Comparison of ENCODE assay signal across 8 mouse cellular contexts in genomic region chr2:142057889-142058750, GRCm38 (mm10).
DNase-seq lines count a peak whose midpoint lies in the region; ATAC-seq and TF ChIP-seq lines count a peak whose summit lies in the region.

No protein-coding gene starts in this region.

- H3K27me3 ChIP-seq in heart, postnatal 0 days (ENCODE audit: control insufficient read depth, insufficient read depth, low read length): no peaks in the 10 kb centered on the region
- H3K27me3 ChIP-seq in limb, embryonic 10.5 days (ENCODE audit: low read depth, poor library complexity, severe bottlenecking): no peaks in the 10 kb centered on the region
- no peaks in the 10 kb centered on the region for H3K27me3 ChIP-seq in stomach, postnatal 0 days (ENCODE audit: control insufficient read depth, insufficient read depth, low read length)

- peak overlapping the region; percentile 14; the same call in 1 of the 2 replicates for H3K4me3 ChIP-seq in heart, postnatal 0 days (ENCODE audit: low read depth, low read length)
- peak overlapping the region; percentile 27; the same call in 1 of the 2 replicates for H3K4me3 ChIP-seq in limb, embryonic 10.5 days
- H3K4me3 ChIP-seq in stomach, postnatal 0 days (ENCODE audit: low read depth, low read length): peak overlapping the region; percentile 4; the same call in 1 of the 2 replicates

- TF ChIP-seq EP300 in heart, postnatal 0 days (IDR thresholded peaks at IDR 0.05; ENCODE audit: low read depth): no peak
- TF ChIP-seq EP300 in stomach, postnatal 0 days (optimal IDR thresholded peaks at IDR 0.05): no peak

- DNase-seq in adrenal gland, postnatal 14 days: peak; percentile 3
- no peak for DNase-seq in adrenal gland, adult 2 months
- peak; percentile 11 for DNase-seq in right cerebral cortex, postnatal 4 days
- DNase-seq in right cerebral cortex, postnatal 36 days (ENCODE audit: low spot score in 2 of 2): no peak
- DNase-seq in heart, postnatal 0 days (ENCODE audit: low spot score): peak; percentile 12
- peak; percentile 53 for DNase-seq in limb, embryonic 10.5 days (ENCODE audit: low spot score)
- peak; percentile 12 for DNase-seq in stomach, postnatal 0 days (ENCODE audit: low spot score)
- DNase-seq in urinary bladder, postnatal 25 days (ENCODE audit: low spot score): no peak

- H3K4me1 ChIP-seq in heart, postnatal 0 days (ENCODE audit: control insufficient read depth, insufficient read depth): no peaks in the 10 kb centered on the region
- H3K4me1 ChIP-seq in limb, embryonic 10.5 days: peaks cover 16% of the 10 kb centered on the region
- H3K4me1 ChIP-seq in stomach, postnatal 0 days (replicated peaks; ENCODE audit: control insufficient read depth, insufficient read depth): no peaks in the 10 kb centered on the region

- H3K4me2 ChIP-seq in heart, postnatal 0 days (ENCODE audit: low read depth, low read length): peak overlapping the region; percentile 49
- H3K4me2 ChIP-seq in stomach, postnatal 0 days (replicated peaks; ENCODE audit: low read depth): peak overlapping the region; percentile 40

- TF ChIP-seq CTCF in heart, postnatal 0 days (IDR thresholded peaks at IDR 0.05; ENCODE audit: low read depth): peak; percentile 38
- peak; percentile 62 for TF ChIP-seq CTCF in stomach, postnatal 0 days (IDR thresholded peaks at IDR 0.05; ENCODE audit: low read depth)

- ATAC-seq in heart, postnatal 0 days (ENCODE audit: insufficient read depth, low read depth): peak; percentile 66
- no peak for ATAC-seq in stomach, postnatal 0 days (ENCODE audit: low FRiP score, low TSS enrichment)

- H3K9ac ChIP-seq in heart, postnatal 0 days (replicated peaks; ENCODE audit: low read depth, low read length): no peak overlapping the region
- H3K9ac ChIP-seq in stomach, postnatal 0 days (ENCODE audit: low read length): 0 out of 2 replicates have a peak overlapping the region, but pooled peaks have one; percentile 18

- H3K36me3 ChIP-seq in heart, postnatal 0 days (replicated peaks; ENCODE audit: control insufficient read depth, insufficient read depth, low read length): no peaks in the 10 kb centered on the region
- H3K36me3 ChIP-seq in limb, embryonic 10.5 days: no peaks in the 10 kb centered on the region
- H3K36me3 ChIP-seq in stomach, postnatal 0 days (ENCODE audit: control insufficient read depth, insufficient read depth, low read length): no peaks in the 10 kb centered on the region

- no peaks in the 10 kb centered on the region for H3K9me3 ChIP-seq in heart, postnatal 0 days (replicated peaks; ENCODE audit: control insufficient read depth, low read length)
- H3K9me3 ChIP-seq in limb, embryonic 10.5 days (replicated peaks): no peaks in the 10 kb centered on the region
- H3K9me3 ChIP-seq in stomach, postnatal 0 days (ENCODE audit: control insufficient read depth, low read length): no peaks in the 10 kb centered on the region

- H3K27ac ChIP-seq in heart, postnatal 0 days (ENCODE audit: low read depth): no peak overlapping the region
- H3K27ac ChIP-seq in limb, embryonic 10.5 days: peak overlapping the region; percentile 85
- H3K27ac ChIP-seq in stomach, postnatal 0 days (replicated peaks): no peak overlapping the region; the same call in 1 of the 2 replicates

- 22% methylated on average over 14 of the region's 14 CpGs for WGBS in heart, postnatal 0 days
- WGBS in limb, embryonic 10.5 days: 32% methylated on average over 14 of the region's 14 CpGs
- 24% methylated on average over 14 of the region's 14 CpGs for WGBS in stomach, postnatal 0 days

Comparison
In these comparisons a context has a peak if more than half of its experiments do, and no peak if none do; other contexts are left out.
1. DNase-seq: peak in adrenal gland, postnatal 14 days (single experiment), right cerebral cortex, postnatal 4 days (single experiment), heart, postnatal 0 days (single experiment), limb, embryonic 10.5 days (single experiment) and stomach, postnatal 0 days (single experiment); none in adrenal gland, adult 2 months (single experiment), right cerebral cortex, postnatal 36 days (0 of 2) and urinary bladder, postnatal 25 days (single experiment).
2. Peak in every context shown above with its lines, with median percentiles within 50 percentile points of each other: H3K4me3 ChIP-seq.